Mouse (Mus musculus) lung, embryonic 14.5 days (tissue): ENCODE data around the gene Med13l. TPM values are rescaled to one million over a fixed set of nuclear protein-coding genes. Genes with fewer than 3 reads are reported as not detected.

Experiments
- ATAC-seq: fragments of 200-750 bp; cut with Nextera tagmentation; 2 replicates; pipeline ENCODE4 v1.8.0; 2017; ENCODE audit warnings: mild to moderate bottlenecking, moderate TSS enrichment, moderate library complexity; ENCODE audit not compliant: insufficient read depth
- DNase-seq: peaks from one replicate; pipeline ENCODE4 v3.0.0-alpha.2; 2015
- H3K27ac ChIP-seq: fragments of 300-500 bp; sonication (generic); 2 replicates; pipeline ENCODE4 v1.5.1; 2014; ENCODE audit warnings: low read depth, mild to moderate bottlenecking, moderate library complexity
- H3K27me3 ChIP-seq: fragments of 300-500 bp; sonication (generic); 2 replicates; pipeline ENCODE4 v1.6.1; 2014; ENCODE audit warnings: low read length, control low read depth; ENCODE audit not compliant: insufficient read depth
- H3K36me3 ChIP-seq: fragments of 300-500 bp; sonication (generic); 2 replicates; pipeline ENCODE4 v1.6.1; 2014; ENCODE audit warnings: control low read depth; ENCODE audit not compliant: insufficient read depth
- H3K4me1 ChIP-seq: fragments of 300-500 bp; sonication (generic); 2 replicates; pipeline ENCODE4 v1.6.1; 2014; ENCODE audit warnings: antibody characterized with exemption, control low read depth; ENCODE audit not compliant: insufficient read depth
- H3K4me2 ChIP-seq: fragments of 300-500 bp; sonication (generic); 2 replicates; pipeline ENCODE4 v1.6.1; 2014; ENCODE audit warnings: mild to moderate bottlenecking
- H3K4me3 ChIP-seq: fragments of 300-500 bp; sonication (generic); 2 replicates; pipeline ENCODE4 v1.5.1; 2014; ENCODE audit warnings: low read depth, low read length
- H3K9ac ChIP-seq: fragments of 300-500 bp; sonication (generic); 2 replicates; pipeline ENCODE4 v1.6.1; 2014
- H3K9me3 ChIP-seq: fragments of 300-500 bp; sonication (generic); 2 replicates; pipeline ENCODE4 v1.6.1; 2016; ENCODE audit warnings: low read depth, low read length, control low read depth
- CTCF ChIP-seq: IDR thresholded peaks from 2 replicates; pipeline ENCODE4 v1.5.1; 2016; ENCODE audit warnings: antibody characterized with exemption, low read depth
- WGBS: fragments of 180-500 bp; shearing (Covaris S2); extraction: QIAGEN DNeasy Blood & Tissue Kit; methylation state at CpG from one replicate; pipeline ENCODE4 v1.1.7; 2014; 5-methylcytosine and 5-hydroxymethylcytosine counted together
- polyA plus RNA-seq: library from polyadenylated mRNA; unstranded; fragments of >200 nt; fragmentation: Nextera tagmentation; extraction: Ambion mirVana; gene quantifications from 2 replicates; pipeline ENCODE4 v1.2.1, GENCODE M21; 2014

The Med13l gene
- polyA plus RNA-seq, 1 experiment from 2014 or later, result 14.1 TPM

- H3K4me1 ChIP-seq, result no peaks in the 10 kb centered on the region
- no peak for ATAC-seq
- no peak for DNase-seq
- no peak overlapping the region for H3K9ac ChIP-seq
- 79% methylated on average over 8 of the region's 8 CpGs for WGBS
- no peaks in the 10 kb centered on the region for H3K9me3 ChIP-seq
- no peak for TF ChIP-seq CTCF
- H3K27me3 ChIP-seq, result no peaks in the 10 kb centered on the region
- no peak overlapping the region for H3K4me2 ChIP-seq
- no peak overlapping the region for H3K4me3 ChIP-seq
- H3K36me3 ChIP-seq, result peaks cover 75% of the 10 kb centered on the region
- no peak overlapping the region for H3K27ac ChIP-seq
Measured at GRCm38 (mm10) chr5:118732651-118733050, 172.2 kb downstream of the Med13l start.

GRCm38 (mm10) chr5:118733566-118733965 is 173.1 kb downstream of the Med13l start:
- no peak for DNase-seq
- ATAC-seq, result no peak
- no peaks in the 10 kb centered on the region for H3K27me3 ChIP-seq
- H3K4me1 ChIP-seq, result no peaks in the 10 kb centered on the region
- 67% methylated on average over 4 of the region's 4 CpGs for WGBS
- no peak overlapping the region for H3K27ac ChIP-seq
- no peak overlapping the region for H3K4me3 ChIP-seq
- TF ChIP-seq CTCF, result no peak
- no peaks in the 10 kb centered on the region for H3K9me3 ChIP-seq
- H3K36me3 ChIP-seq, result peaks cover 75% of the 10 kb centered on the region
- H3K9ac ChIP-seq, result no peak overlapping the region
- no peak overlapping the region for H3K4me2 ChIP-seq

- H3K27me3 ChIP-seq, result no peaks in the 10 kb centered on the region
- no peak overlapping the region for H3K27ac ChIP-seq
- DNase-seq (no peak), ATAC-seq (no peak)
- 54% methylated on average over 9 of the region's 9 CpGs for WGBS
- no peak for TF ChIP-seq CTCF
- no peak overlapping the region for H3K9ac ChIP-seq
- H3K4me2 ChIP-seq, result no peak overlapping the region
- no peaks in the 10 kb centered on the region for H3K4me1 ChIP-seq
- no peaks in the 10 kb centered on the region for H3K9me3 ChIP-seq
- peaks cover 75% of the 10 kb centered on the region for H3K36me3 ChIP-seq
- no peak overlapping the region for H3K4me3 ChIP-seq
Measured at GRCm38 (mm10) chr5:118734455-118734854, 174.0 kb downstream of the Med13l start.

GRCm38 (mm10) chr5:118735738-118736137 is 175.3 kb downstream of the Med13l start:
- no peak for DNase-seq
- Histone ChIP-seq H3K36me3 (peaks cover 75% of the 10 kb centered on the region), H3K4me1 (no peaks in the 10 kb centered on the region), H3K9me3 (no peaks in the 10 kb centered on the region; the same call in 1 of the 2 replicates), H3K4me2 (no peak overlapping the region), H3K27ac (no peak overlapping the region), H3K4me3 (no peak overlapping the region), H3K27me3 (no peaks in the 10 kb centered on the region), H3K9ac (no peak overlapping the region)
- WGBS, result 93% methylated on average over 8 of the region's 8 CpGs
- no peak for ATAC-seq
- TF ChIP-seq CTCF, result no peak

GRCm38 (mm10) chr5:118737548-118737947 is 177.1 kb downstream of the Med13l start:
- WGBS, result 34% methylated on average over 1 of the region's 1 CpGs
- Histone ChIP-seq H3K9ac (no peak overlapping the region), H3K4me2 (no peak overlapping the region), H3K27ac (no peak overlapping the region), H3K4me1 (no peaks in the 10 kb centered on the region), H3K27me3 (no peaks in the 10 kb centered on the region), H3K36me3 (peaks cover 81% of the 10 kb centered on the region), H3K9me3 (no peaks in the 10 kb centered on the region; the same call in 1 of the 2 replicates), H3K4me3 (no peak overlapping the region)
- TF ChIP-seq CTCF, result peak; percentile 87
- DNase-seq (peak; percentile 84), ATAC-seq (peak; percentile 62; the same call in 1 of the 2 replicates)

- no peaks in the 10 kb centered on the region for H3K27me3 ChIP-seq
- TF ChIP-seq CTCF, result no peak
- no peak overlapping the region for H3K27ac ChIP-seq
- 90% methylated on average over 2 of the region's 2 CpGs for WGBS
- ATAC-seq, result no peak
- no peak overlapping the region for H3K4me2 ChIP-seq
- H3K9me3 ChIP-seq, result no peaks in the 10 kb centered on the region; the same call in 1 of the 2 replicates
- no peak for DNase-seq
- peaks cover 83% of the 10 kb centered on the region for H3K36me3 ChIP-seq
- no peak overlapping the region for H3K4me3 ChIP-seq
- H3K9ac ChIP-seq, result no peak overlapping the region
- H3K4me1 ChIP-seq, result no peaks in the 10 kb centered on the region
Measured at GRCm38 (mm10) chr5:118743067-118743466, 182.6 kb downstream of the Med13l start.

- Histone ChIP-seq H3K9me3 (no peaks in the 10 kb centered on the region), H3K4me1 (no peaks in the 10 kb centered on the region), H3K36me3 (peaks cover 82% of the 10 kb centered on the region), H3K9ac (no peak overlapping the region), H3K27me3 (no peaks in the 10 kb centered on the region), H3K27ac (no peak overlapping the region), H3K4me2 (no peak overlapping the region), H3K4me3 (no peak overlapping the region)
- no peak for TF ChIP-seq CTCF
- 67% methylated on average over 10 of the region's 10 CpGs for WGBS
- DNase-seq (peak; percentile 37), ATAC-seq (peak; percentile 60; the same call in 1 of the 2 replicates)
Measured at GRCm38 (mm10) chr5:118747026-118747425, 186.5 kb downstream of the Med13l start.
